Mouse (Mus musculus) liver, adult 2 months (tissue): Measurements from ENCODE around the gene Snca.

Experiments
- CTCF ChIP-seq: fragments of 200-500 bp; IDR thresholded peaks from 2 replicates; pipeline ENCODE4 v1.5.1; 2011; ENCODE audit warnings: low read depth, low read length, control low read depth
- POLR2A ChIP-seq: fragments of 200-500 bp; IDR thresholded peaks from 2 replicates; pipeline ENCODE4 v1.6.1; 2011; ENCODE audit warnings: low read length, control low read depth; ENCODE audit not compliant: insufficient read depth; ENCODE audit errors: extremely low read depth

GRCm38 (mm10) chr6:60813516-60813915, 16.1 kb downstream of the Snca start:
- no peak for TF ChIP-seq CTCF
- TF ChIP-seq POLR2A, result no peak
